Mouse (Mus musculus): ENCODE data around the gene C1qbp. TPM values are rescaled to one million over a fixed set of nuclear protein-coding genes. Genes with fewer than 3 reads are reported as not detected.

The C1qbp gene
- polyA plus RNA-seq, 1 experiment = 107 TPM

DNA sequence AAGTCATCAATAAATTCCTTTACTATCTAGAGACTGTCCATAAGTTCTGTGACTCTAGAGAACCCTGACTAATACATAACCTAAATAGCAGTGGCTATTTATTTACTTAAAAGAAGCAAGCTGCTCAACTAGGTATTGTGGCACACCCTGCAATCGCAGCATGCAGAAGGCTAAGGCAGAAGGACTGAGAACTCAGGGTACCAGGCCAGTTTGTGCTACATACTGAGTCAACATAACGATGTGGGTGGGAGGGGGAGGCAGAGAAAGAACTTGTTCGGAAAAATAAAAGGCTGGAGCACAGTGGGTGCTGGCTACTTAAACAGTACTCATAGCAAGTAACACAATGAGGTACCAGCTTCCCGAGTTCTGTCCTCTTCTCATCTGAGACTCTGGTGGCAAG, 18.3 kb upstream of the C1qbp start:
- no peaks in the 10 kb centered on the region for H3K27me3 ChIP-seq (ENCODE audit: control insufficient read depth, insufficient read depth, low read length)
- H3K27ac ChIP-seq (ENCODE audit: insufficient read depth, low read length) = no peak overlapping the region
- peaks cover 3% of the 10 kb centered on the region; the same call in 1 of the 2 replicates for H3K4me1 ChIP-seq (ENCODE audit: control insufficient read depth, insufficient read depth, low read length)
- TF ChIP-seq POLR2A (IDR thresholded peaks at IDR 0.05; ENCODE audit: borderline replicate concordance, insufficient read depth, low read length) (no peak), CTCF (IDR thresholded peaks at IDR 0.05; ENCODE audit: borderline replicate concordance, insufficient read depth, low read depth, low read length) (no peak)
- no peak for DNase-seq
- H3K4me3 ChIP-seq (replicated peaks; ENCODE audit: insufficient read depth, low read depth, low read length) = no peak overlapping the region
- WGBS = 78% methylated on average over 4 of the region's 4 CpGs

DNA sequence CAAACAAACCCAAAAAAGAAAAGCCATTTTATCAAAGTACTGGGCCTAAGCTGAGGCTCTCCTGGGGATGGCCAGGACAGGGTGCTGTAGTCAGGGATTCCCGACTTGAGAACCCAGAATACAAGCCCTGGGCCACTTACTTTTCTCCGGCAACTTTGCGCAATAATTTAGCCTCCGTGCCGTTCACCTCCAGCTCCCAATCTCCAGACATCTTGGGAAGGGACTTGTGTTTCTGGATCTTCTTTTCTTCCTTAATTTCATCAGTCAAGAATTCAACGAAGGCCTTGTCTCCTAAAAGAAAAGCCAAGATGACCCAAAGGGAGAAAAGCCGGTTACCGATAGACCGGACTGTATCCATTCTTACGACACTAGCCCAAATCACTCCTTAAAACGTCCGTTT, 796 bp downstream of the C1qbp start:
- no peaks in the 10 kb centered on the region for H3K27me3 ChIP-seq (ENCODE audit: control insufficient read depth, insufficient read depth, low read length)
- WGBS = 6% methylated on average over 12 of the region's 12 CpGs
- H3K4me3 ChIP-seq (replicated peaks; ENCODE audit: insufficient read depth, low read depth, low read length) = peak overlapping the region; percentile 91
- no peak for TF ChIP-seq POLR2A (IDR thresholded peaks at IDR 0.05; ENCODE audit: borderline replicate concordance, insufficient read depth, low read length)
- no peak for TF ChIP-seq CTCF (IDR thresholded peaks at IDR 0.05; ENCODE audit: borderline replicate concordance, insufficient read depth, low read depth, low read length)
- H3K27ac ChIP-seq (ENCODE audit: insufficient read depth, low read length) = no peak overlapping the region
- DNase-seq = no peak
- H3K4me1 ChIP-seq (ENCODE audit: control insufficient read depth, insufficient read depth, low read length) = no peaks in the 10 kb centered on the region

DNA sequence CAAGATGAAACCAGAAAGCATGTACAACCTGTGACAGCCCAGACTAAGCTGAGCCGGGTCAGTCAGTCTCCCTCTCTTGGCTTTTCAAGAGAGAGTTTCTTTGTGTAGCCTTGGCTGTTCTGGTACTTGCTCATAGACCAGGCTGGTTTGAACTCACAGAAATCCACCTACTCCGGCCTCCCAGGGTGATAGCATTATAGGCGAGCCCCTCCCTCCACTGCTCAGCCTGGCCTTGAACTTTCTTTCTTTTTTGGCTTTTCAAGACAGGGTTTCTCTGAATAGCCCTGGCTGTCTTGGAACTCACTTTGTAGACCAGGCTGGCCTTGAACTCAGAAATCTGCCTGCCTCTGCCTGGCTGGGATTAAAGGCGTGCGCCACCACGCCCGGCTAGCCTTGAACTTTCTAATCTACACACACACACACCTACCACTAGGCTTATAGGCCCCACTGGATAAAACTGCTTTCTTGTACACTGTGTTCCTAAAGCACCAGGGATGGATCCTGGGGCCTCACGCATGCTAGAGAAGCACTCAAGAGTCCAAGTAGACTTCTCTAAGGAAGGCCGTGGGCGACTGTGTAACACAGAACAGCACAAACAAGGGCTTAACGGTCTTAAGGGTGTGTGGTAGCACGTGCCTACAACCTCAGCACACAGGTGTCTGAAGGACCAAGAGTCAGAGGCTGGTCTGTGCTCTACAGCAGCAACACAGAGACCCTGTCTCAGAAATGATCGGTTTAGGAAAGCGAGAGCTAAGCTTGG, 1.9 kb downstream of the C1qbp start:
- TF ChIP-seq CTCF (IDR thresholded peaks at IDR 0.05; ENCODE audit: borderline replicate concordance, insufficient read depth, low read depth, low read length) (no peak), POLR2A (IDR thresholded peaks at IDR 0.05; ENCODE audit: borderline replicate concordance, insufficient read depth, low read length) (no peak)
- Histone ChIP-seq H3K27me3 (ENCODE audit: control insufficient read depth, insufficient read depth, low read length) (no peaks in the 10 kb centered on the region), H3K27ac (ENCODE audit: insufficient read depth, low read length) (no peak overlapping the region), H3K4me1 (ENCODE audit: control insufficient read depth, insufficient read depth, low read length) (no peaks in the 10 kb centered on the region), H3K4me3 (replicated peaks; ENCODE audit: insufficient read depth, low read depth, low read length) (no peak overlapping the region)
- no peak for DNase-seq
- 90% methylated on average over 14 of the region's 14 CpGs for WGBS

DNA sequence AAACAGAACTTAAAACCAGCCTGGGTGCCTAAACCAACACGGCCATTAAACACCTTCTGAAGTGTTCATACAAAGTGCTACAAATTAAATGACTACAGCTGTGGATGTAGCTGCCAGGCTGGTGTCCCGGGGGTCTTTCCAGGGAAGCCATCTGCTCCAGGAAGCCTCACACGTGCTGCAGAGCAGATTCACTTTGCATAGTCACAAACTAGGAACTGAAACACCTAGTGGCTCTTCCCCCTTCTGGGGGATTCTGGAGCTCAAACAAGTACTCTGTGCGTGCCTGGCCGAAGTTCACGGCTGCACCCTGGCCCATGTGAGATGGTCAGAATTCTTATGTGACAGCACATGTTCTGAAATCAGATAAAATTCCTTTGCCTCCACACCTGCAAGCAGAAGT, 2.6 kb downstream of the C1qbp start:
- TF ChIP-seq CTCF (IDR thresholded peaks at IDR 0.05; ENCODE audit: borderline replicate concordance, insufficient read depth, low read depth, low read length) (no peak), POLR2A (IDR thresholded peaks at IDR 0.05; ENCODE audit: borderline replicate concordance, insufficient read depth, low read length) (no peak)

DNA sequence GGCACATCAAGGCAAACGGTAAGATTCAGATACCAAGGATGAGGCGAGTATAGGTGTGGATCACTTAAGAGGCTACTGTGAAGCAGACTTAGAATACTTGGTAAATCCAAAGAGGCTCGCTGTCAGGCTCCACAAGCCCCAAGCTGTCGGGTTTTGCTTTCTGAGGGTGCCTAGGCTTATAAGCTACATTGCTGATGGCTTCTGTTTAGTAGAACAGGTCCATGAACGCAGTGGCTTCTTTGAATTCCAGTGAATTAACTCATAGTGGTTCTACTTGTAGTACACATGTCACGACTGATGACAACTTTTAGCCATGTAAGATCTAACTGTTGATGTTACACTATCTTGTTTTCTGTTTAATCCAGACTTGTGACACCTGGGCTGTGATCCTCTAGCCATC, 5.5 kb downstream of the C1qbp start:
- WGBS = 85% methylated on average over 6 of the region's 6 CpGs
- DNase-seq = no peak
- H3K27ac ChIP-seq (ENCODE audit: insufficient read depth, low read length) = no peak overlapping the region
- H3K4me3 ChIP-seq (replicated peaks; ENCODE audit: insufficient read depth, low read depth, low read length) = no peak overlapping the region
- H3K4me1 ChIP-seq (ENCODE audit: control insufficient read depth, insufficient read depth, low read length) = no peaks in the 10 kb centered on the region
- TF ChIP-seq POLR2A (IDR thresholded peaks at IDR 0.05; ENCODE audit: borderline replicate concordance, insufficient read depth, low read length) = no peak
- TF ChIP-seq CTCF (IDR thresholded peaks at IDR 0.05; ENCODE audit: borderline replicate concordance, insufficient read depth, low read depth, low read length) = no peak
- H3K27me3 ChIP-seq (ENCODE audit: control insufficient read depth, insufficient read depth, low read length) = no peaks in the 10 kb centered on the region

More for the DNA sequence above, 2.6 kb downstream of the C1qbp start:
- Histone ChIP-seq H3K4me1 (ENCODE audit: control insufficient read depth, insufficient read depth, low read length) (no peaks in the 10 kb centered on the region), H3K4me3 (replicated peaks; ENCODE audit: insufficient read depth, low read depth, low read length) (no peak overlapping the region), H3K27me3 (ENCODE audit: control insufficient read depth, insufficient read depth, low read length) (no peaks in the 10 kb centered on the region), H3K27ac (ENCODE audit: insufficient read depth, low read length) (no peak overlapping the region)
- 62% methylated on average over 6 of the region's 6 CpGs for WGBS
- DNase-seq = no peak

DNA sequence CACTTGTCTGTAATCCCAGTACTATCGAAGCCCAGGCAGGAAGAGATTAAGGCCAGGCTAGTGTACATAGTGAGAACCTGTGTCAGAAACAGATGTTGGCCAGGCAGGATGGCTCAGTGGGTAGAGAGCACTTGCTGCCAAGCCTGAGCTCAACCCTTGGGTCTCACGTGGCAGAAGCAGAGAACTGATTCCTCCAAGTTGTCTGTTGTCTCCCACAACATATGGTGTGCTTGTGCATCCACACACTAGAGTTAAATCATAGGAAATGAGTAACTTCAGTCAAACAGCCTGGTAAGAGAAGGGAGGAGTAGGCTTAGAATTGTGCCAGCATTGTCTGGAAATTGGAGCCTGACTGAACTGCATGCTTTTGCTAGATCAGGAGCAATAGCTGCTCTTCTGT, 7.6 kb downstream of the C1qbp start:
- no peaks in the 10 kb centered on the region for H3K27me3 ChIP-seq (ENCODE audit: control insufficient read depth, insufficient read depth, low read length)
- H3K4me1 ChIP-seq (ENCODE audit: control insufficient read depth, insufficient read depth, low read length) = peaks cover 3% of the 10 kb centered on the region; the same call in 1 of the 2 replicates
- no peak overlapping the region for H3K27ac ChIP-seq (ENCODE audit: insufficient read depth, low read length)
- no peak for DNase-seq
- no peak overlapping the region for H3K4me3 ChIP-seq (replicated peaks; ENCODE audit: insufficient read depth, low read depth, low read length)
- WGBS = 35% methylated on average over 2 of the region's 2 CpGs
- TF ChIP-seq POLR2A (IDR thresholded peaks at IDR 0.05; ENCODE audit: borderline replicate concordance, insufficient read depth, low read length) (no peak), CTCF (IDR thresholded peaks at IDR 0.05; ENCODE audit: borderline replicate concordance, insufficient read depth, low read depth, low read length) (no peak)

DNA sequence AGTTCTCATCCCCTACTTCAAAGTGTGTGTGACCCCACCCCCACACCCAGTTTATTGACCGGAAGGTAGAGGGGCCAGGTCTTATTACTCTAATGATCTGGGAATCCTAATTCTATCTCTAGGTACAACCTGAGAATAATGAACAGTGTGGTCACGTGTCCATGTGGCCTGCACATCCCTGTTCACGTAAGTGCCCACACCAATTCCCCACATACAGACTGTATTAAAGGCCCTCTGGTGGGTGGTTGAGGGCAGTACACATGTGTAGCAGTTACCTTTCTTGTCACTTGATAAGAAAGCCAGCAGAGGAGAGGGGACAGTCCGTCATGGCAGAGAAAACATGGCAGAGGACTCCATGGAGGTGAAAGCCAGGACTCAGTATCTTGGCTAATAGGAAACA, 8.9 kb downstream of the C1qbp start:
- no peak for DNase-seq
- WGBS = 59% methylated on average over 4 of the region's 4 CpGs
- TF ChIP-seq CTCF (IDR thresholded peaks at IDR 0.05; ENCODE audit: borderline replicate concordance, insufficient read depth, low read depth, low read length) (no peak), POLR2A (IDR thresholded peaks at IDR 0.05; ENCODE audit: borderline replicate concordance, insufficient read depth, low read length) (no peak)

DNA sequence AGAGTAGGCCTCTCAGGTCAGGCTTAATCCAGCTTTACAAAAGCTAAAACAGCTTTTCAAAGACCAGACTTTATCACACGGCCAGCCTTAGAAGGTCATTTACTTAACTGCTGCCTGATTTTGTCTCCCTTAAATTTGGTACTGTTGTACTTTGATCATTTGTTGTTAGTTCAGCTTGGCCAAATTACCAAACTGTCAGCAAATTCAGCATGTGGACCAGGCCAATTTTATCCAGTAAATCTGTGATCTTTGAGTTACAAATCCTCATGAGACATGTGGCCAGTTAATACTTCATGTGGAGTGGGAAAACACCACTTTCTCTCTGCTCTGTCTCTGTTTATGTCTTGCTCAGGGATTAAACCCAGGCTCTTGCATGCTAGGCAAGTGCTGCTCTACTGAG, 10.2 kb downstream of the C1qbp start:
- H3K4me3 ChIP-seq (replicated peaks; ENCODE audit: insufficient read depth, low read depth, low read length) = no peak overlapping the region
- 60% methylated on average over 1 of the region's 1 CpGs for WGBS
- no peak overlapping the region for H3K27ac ChIP-seq (ENCODE audit: insufficient read depth, low read length)

More for the DNA sequence above, 8.9 kb downstream of the C1qbp start:
- Histone ChIP-seq H3K27me3 (ENCODE audit: control insufficient read depth, insufficient read depth, low read length) (no peaks in the 10 kb centered on the region), H3K27ac (ENCODE audit: insufficient read depth, low read length) (no peak overlapping the region), H3K4me3 (replicated peaks; ENCODE audit: insufficient read depth, low read depth, low read length) (no peak overlapping the region), H3K4me1 (ENCODE audit: control insufficient read depth, insufficient read depth, low read length) (peaks cover 3% of the 10 kb centered on the region; the same call in 1 of the 2 replicates)

More for the DNA sequence above, 10.2 kb downstream of the C1qbp start:
- H3K27me3 ChIP-seq (ENCODE audit: control insufficient read depth, insufficient read depth, low read length) = no peaks in the 10 kb centered on the region
- H3K4me1 ChIP-seq (ENCODE audit: control insufficient read depth, insufficient read depth, low read length) = peaks cover 6% of the 10 kb centered on the region; the same call in 1 of the 2 replicates
- DNase-seq = no peak
- TF ChIP-seq CTCF (IDR thresholded peaks at IDR 0.05; ENCODE audit: borderline replicate concordance, insufficient read depth, low read depth, low read length) = no peak
- TF ChIP-seq POLR2A (IDR thresholded peaks at IDR 0.05; ENCODE audit: borderline replicate concordance, insufficient read depth, low read length) = no peak
